Comparison of ENCODE assay signal across 8 mouse cellular contexts in the genomic region with DNA sequence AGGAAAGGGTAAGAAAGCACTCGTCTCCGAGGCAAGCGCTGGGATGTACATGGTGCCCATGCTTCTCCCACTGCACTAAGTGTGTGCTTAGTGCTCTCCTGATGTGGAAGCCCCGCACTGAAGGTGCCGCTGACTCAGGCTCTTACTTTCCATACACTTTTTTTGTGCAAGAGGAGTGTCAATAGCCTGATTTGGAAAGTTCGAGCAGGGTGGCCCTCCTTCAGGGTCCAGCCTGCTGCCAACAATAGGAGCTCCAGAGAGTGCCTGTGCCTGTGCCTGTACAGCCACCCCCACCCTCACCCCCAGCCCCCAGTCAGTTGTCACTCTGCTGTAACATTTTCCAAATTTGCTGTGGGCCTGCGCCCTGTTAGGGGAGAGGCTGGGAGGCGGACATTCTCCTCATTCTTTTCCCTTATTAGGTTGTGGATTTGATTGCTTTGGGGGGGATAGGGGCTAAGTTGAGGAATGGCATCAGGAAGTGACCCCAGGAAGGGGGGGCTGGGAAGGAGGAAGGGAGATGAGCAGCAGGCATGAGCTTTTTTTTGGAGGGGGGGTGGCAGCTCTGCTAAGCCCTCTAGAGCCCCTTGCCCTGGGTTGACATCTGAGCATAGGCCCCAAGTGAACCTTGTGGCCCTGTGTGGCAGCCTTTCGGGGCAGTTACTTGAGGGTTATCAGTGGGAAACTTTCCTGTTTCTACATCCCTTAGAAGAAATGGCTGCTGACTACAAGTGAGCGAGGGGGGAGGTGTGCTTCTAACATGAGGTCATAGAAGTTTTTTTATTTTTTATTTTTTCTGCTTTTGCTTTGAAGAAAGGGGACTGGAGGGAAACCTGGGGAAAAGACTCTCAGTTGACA. TPM values are rescaled to one million over a fixed set of nuclear protein-coding genes. Genes with fewer than 3 reads are reported as not detected.
A peak's percentile ranks its signal among the peaks of the same experiment; 100 is the strongest.
DNase-seq lines count a peak whose midpoint lies in the region; ATAC-seq lines count a peak whose summit lies in the region.

No protein-coding gene starts in this region.

- no peaks in the 10 kb centered on the region for H3K36me3 ChIP-seq in heart, embryonic 15.5 days
- peaks cover 5% of the 10 kb centered on the region; the same call in 1 of the 2 replicates for H3K36me3 ChIP-seq in limb, embryonic 15.5 days
- H3K36me3 ChIP-seq in neural tube, embryonic 15.5 days: 0 out of 2 replicates have a peak, but pooled peaks cover 2% of the 10 kb centered on the region

- DNase-seq in retina, postnatal 1 day: peak; percentile 35
- DNase-seq in retina, embryonic 14.5 days (ENCODE audit: low spot score): no peak
- no peak for DNase-seq in left cerebral cortex, postnatal 25 days (ENCODE audit: low spot score in 2 of 2)
- DNase-seq in frontal cortex, postnatal 10 days (ENCODE audit: low spot score in 2 of 2): no peak
- DNase-seq in ovary, adult 18-20 months (ENCODE audit: low spot score): no peak

- intact Hi-C loops in left cerebral cortex, postnatal 25 days (cut with DNase I): no loop called here

- peak; percentile 88 for ATAC-seq in heart, embryonic 15.5 days (replicated peaks; ENCODE audit: insufficient number of reproducible peaks, insufficient read depth, low FRiP score, low read depth)
- peak; percentile 73 for ATAC-seq in limb, embryonic 15.5 days (ENCODE audit: insufficient number of reproducible peaks, low FRiP score, low TSS enrichment, low read depth)
- ATAC-seq in neural tube, embryonic 15.5 days (ENCODE audit: low FRiP score): no peak

- H3K27me3 ChIP-seq in heart, embryonic 15.5 days: no peaks in the 10 kb centered on the region
- no peaks in the 10 kb centered on the region for H3K27me3 ChIP-seq in limb, embryonic 15.5 days
- no peaks in the 10 kb centered on the region for H3K27me3 ChIP-seq in neural tube, embryonic 15.5 days (replicated peaks)

- H3K9me3 ChIP-seq in heart, embryonic 15.5 days (replicated peaks): no peaks in the 10 kb centered on the region
- no peaks in the 10 kb centered on the region for H3K9me3 ChIP-seq in limb, embryonic 15.5 days
- H3K9me3 ChIP-seq in neural tube, embryonic 15.5 days (replicated peaks): no peaks in the 10 kb centered on the region

- 11% methylated on average over 10 of the region's 10 CpGs for WGBS in heart, embryonic 15.5 days
- WGBS in limb, embryonic 15.5 days: 12% methylated on average over 10 of the region's 10 CpGs
- WGBS in neural tube, embryonic 15.5 days: 44% methylated on average over 10 of the region's 10 CpGs

- peak overlapping the region; percentile 45 for H3K4me2 ChIP-seq in heart, embryonic 15.5 days
- H3K4me2 ChIP-seq in limb, embryonic 15.5 days: peak overlapping the region; percentile 22
- H3K4me2 ChIP-seq in neural tube, embryonic 15.5 days: no peak overlapping the region

- peak overlapping the region; percentile 46 for H3K9ac ChIP-seq in heart, embryonic 15.5 days
- no peak overlapping the region for H3K9ac ChIP-seq in limb, embryonic 15.5 days
- H3K9ac ChIP-seq in neural tube, embryonic 15.5 days (replicated peaks): no peak overlapping the region

- H3K4me3 ChIP-seq in heart, embryonic 15.5 days: peak overlapping the region; percentile 5; the same call in 1 of the 2 replicates
- H3K4me3 ChIP-seq in limb, embryonic 15.5 days: no peak overlapping the region
- no peak overlapping the region for H3K4me3 ChIP-seq in neural tube, embryonic 15.5 days (replicated peaks)

- peaks cover 95% of the 10 kb centered on the region for H3K4me1 ChIP-seq in heart, embryonic 15.5 days (replicated peaks)
- H3K4me1 ChIP-seq in limb, embryonic 15.5 days: peaks cover 87% of the 10 kb centered on the region
- peaks cover 31% of the 10 kb centered on the region for H3K4me1 ChIP-seq in neural tube, embryonic 15.5 days

- H3K27ac ChIP-seq in heart, embryonic 15.5 days: peak overlapping the region; percentile 97
- peak overlapping the region; percentile 93 for H3K27ac ChIP-seq in limb, embryonic 15.5 days
- H3K27ac ChIP-seq in neural tube, embryonic 15.5 days (replicated peaks): peak overlapping the region; percentile 58

RNA-seq across cellular contexts. Expression of a gene that starts 16.5 kb away (rescaled TPM):
- 236 and 281 TPM in 2 replicates for polyA plus RNA-seq in heart, embryonic 15.5 days (2015; fragmentation: Nextera tagmentation; extraction: Ambion mirVana)
- 347 and 359 TPM in 2 replicates for polyA plus RNA-seq in limb, embryonic 15.5 days (2015; fragmentation: Nextera tagmentation; extraction: Ambion mirVana)
- polyA plus RNA-seq in neural tube, embryonic 15.5 days (2015; fragmentation: Nextera tagmentation; extraction: Ambion mirVana): 141 and 177 TPM in 2 replicates
- 100 to 1,000 TPM; 190 to 202 TPM for total RNA-seq in left cerebral cortex, postnatal 25 days (2021)

RNA-seq across cellular contexts. Expression of a gene that starts 36.0 kb away (rescaled TPM):
- polyA plus RNA-seq in heart, embryonic 15.5 days (2015; fragmentation: Nextera tagmentation; extraction: Ambion mirVana): 239 and 261 TPM in 2 replicates
- polyA plus RNA-seq in limb, embryonic 15.5 days (2015; fragmentation: Nextera tagmentation; extraction: Ambion mirVana): 372 and 387 TPM in 2 replicates
- 306 and 324 TPM in 2 replicates for polyA plus RNA-seq in neural tube, embryonic 15.5 days (2015; fragmentation: Nextera tagmentation; extraction: Ambion mirVana)
- total RNA-seq in left cerebral cortex, postnatal 25 days (2021): 100 to 1,000 TPM; 175 to 185 TPM

RNA-seq across cellular contexts. Expression of a gene that starts 36.2 kb away (rescaled TPM):
- polyA plus RNA-seq in heart, embryonic 15.5 days (2015; fragmentation: Nextera tagmentation; extraction: Ambion mirVana): 2.8 and 7.6 TPM in 2 replicates
- 7.2 and 7.6 TPM in 2 replicates for polyA plus RNA-seq in limb, embryonic 15.5 days (2015; fragmentation: Nextera tagmentation; extraction: Ambion mirVana)
- 10.3 and 19.2 TPM in 2 replicates for polyA plus RNA-seq in neural tube, embryonic 15.5 days (2015; fragmentation: Nextera tagmentation; extraction: Ambion mirVana)
- 1 to 10 TPM; 1.7 to 1.8 TPM for total RNA-seq in left cerebral cortex, postnatal 25 days (2021)
